Mouse (Mus musculus) frontal cortex, adult (tissue): ENCODE results near the gene Smad3.
A peak's percentile ranks its signal among the peaks of the same experiment; 100 is the strongest.

Experiments used
- ATAC-seq: cut with Nextera tagmentation; 2 replicates; pipeline ENCODE4 v1.9.2; 2017; ENCODE audit warnings: mild to moderate bottlenecking, moderate library complexity, mixed read lengths; ENCODE audit not compliant: low TSS enrichment

The Smad3 gene

DNA sequence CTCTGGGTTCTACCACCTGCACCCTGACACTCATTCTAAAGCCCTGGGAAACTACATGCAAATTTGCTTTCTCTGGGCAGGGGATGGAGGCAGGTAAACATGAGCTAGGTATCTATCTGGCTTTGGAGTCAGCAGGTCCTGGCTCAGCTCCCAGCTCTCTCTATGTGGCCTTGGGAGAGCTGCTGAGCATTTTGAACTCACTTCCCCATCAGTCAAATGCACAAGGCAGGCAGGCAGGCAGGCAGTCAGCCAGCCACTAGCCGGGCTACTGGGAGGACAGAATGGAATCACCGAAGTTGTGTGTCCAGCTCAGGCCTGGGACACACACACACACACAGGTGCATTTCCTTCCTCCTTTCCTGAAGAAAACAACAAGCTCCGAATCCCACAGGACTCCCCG lies 58.6 kb downstream of the Smad3 start:
- no peak for ATAC-seq

DNA sequence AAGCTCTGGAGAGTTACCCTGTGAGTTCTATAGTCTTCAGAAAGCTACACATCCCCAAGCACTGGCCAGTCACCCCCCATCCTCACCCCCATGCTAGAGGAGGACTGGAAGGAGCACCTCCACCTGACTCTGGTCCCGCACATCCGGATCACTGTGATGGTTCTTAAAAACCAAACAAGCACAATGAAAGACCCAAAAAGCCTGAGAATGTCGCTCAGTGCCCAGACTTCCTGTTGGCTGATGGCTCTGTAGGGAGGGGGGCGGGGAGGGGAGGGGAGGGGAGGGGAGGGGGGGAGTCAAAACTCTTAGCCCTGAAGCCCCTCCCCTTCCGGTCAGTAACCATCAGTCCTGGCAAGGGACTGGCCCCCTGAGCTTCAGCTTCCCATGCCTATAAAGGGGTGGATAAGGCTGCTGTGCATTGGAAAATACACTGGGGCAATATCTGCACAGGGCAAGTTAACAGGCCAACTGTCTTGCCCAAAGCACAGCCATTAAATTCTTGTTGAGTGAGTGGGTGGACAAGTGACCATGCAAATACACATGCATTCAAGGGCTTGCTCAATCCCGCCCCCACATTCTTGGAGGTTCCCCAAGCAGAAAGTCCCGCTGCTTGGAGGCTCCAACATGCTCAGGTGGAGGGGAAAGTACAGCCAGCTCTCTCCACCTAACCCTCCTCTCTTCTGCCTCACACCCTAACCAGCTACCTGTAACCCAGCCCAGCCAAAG lies 59.3 kb downstream of the Smad3 start:
- no peak for ATAC-seq

DNA sequence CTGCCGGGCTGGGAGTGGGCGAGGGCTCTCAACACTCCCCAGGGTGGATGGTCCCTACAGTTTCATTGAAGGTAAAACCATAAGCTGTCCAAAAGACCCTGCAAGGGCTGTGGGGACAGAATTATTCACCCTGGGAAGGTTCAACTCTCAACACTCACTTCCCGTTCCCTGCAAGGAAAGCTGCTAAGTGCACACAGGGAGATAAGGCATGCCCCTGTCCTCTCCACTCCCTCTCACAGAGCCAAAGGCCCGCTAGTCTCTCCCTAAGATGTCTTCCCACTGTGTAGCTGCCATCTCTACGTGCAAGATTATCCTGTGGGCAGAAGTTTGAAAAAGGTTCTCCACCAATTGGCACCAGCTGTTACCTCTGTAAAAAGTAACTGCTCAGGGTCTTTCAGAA lies 60.2 kb downstream of the Smad3 start:
- ATAC-seq: no peak

DNA sequence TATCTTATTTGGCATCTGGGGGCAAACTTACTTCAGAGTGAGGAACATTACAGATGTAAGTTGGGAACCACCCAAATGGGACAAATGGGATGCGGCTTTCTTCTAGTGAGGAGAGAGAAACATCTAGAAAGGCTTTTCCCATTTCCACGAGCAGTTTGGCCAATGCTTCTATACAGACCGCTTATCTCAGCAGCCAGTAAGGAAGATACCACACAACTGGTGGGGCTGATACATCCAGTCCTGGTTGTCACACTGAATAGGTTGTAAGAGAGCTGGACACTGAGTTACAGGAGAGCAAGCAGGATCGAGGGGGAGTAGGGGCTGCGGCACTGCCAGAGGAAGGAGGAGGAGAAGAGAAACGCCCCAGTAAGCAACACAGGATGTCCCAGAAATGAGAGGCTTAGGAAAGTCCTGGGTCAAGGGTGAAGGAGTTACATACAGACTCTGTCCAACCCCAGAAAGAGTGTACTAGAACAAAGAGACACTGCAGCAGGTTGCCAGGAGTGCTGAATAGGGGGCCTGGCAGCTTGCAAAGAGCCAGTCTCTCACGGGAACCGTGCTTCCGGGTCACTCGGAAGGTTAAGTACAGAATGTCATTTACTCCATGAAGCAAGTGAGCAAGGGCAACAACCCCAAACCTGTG lies 61.2 kb downstream of the Smad3 start:
- ATAC-seq: no peak

DNA sequence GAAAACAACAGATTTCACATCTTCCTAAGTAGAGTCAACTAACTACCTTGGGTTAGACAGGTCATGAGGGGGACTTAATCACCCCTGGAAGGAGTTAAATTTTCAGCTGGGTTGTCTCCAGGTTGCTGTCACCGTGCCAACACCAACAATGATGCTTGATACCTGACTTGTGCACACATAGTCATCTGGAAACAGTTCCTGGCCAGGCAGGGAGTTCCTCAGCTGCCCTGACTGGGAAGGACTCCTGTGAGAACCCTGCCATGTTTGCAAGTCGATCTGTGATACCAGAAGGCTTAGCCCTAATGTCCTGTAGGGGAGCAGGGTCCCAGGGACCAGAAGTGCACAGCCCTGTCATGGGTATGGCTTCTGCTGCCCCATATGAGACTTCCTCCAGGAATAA lies 65.8 kb downstream of the Smad3 start:
- no peak for ATAC-seq

DNA sequence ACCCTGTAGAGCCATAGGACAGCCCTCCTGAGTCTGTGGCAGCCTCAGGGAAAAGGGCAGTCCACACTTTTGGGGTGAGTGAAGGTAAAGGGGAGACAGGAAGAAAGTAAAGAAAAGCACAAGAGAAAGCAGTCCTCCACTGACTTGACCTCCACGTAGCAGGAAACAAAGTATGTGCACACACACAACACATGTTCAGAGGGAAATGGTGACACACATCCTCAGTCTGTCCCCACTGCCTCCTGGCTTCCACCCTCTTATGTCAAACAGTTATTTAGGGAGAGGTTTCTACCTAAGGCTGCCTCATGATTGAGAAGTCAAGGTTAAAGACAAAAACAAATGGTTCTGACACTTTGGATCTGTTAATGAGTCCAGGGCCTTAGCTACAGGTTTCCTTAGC lies 67.3 kb downstream of the Smad3 start:
- no peak for ATAC-seq

DNA sequence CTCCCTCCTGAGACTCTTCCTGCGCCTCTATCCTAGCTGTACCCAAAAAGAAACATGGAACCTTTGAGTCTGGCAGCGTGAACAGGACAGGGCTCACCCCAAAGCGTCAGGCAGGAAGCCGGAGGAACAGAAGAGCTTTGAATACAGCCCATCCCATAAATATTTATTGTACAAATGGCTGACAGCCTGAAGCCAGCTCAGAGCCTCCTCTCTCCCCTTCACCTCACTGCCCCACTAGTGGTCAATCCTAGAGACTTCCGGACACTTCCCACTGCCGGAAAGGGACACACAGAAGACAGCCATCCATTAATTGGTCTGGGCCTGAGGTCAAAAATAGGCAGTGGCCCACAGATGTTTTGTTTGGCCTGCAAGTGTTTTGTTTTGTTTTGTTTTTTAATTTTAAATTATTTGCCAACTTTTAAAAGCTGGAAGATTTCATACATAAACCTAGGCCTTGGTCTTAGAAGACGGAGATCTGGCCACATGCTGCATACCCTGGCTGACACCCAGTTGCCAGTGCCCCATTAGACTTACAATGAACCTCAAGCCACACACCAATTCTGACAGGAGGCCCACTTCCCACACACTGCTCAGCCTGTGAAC lies 70.3 kb downstream of the Smad3 start:
- ATAC-seq: no peak

DNA sequence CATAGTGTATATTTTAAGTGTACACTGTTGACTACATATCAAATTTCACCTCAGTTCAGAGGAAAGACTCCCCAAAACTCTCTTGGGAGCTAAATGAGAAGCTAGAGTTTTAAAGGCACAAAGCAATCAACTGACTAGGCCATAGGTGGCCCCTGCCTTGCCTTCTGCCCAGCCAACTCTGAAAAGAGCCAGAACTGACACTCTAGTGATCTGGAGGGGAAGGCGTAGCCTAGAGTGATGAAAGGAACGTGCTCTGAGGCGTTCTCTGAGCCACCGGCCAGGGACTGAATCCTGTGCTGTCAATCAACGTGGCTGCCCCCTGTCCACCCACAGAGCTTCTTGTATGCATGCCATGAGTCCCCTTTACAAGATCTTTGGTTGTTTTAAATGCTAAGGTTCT lies 72.4 kb downstream of the Smad3 start:
- no peak for ATAC-seq

DNA sequence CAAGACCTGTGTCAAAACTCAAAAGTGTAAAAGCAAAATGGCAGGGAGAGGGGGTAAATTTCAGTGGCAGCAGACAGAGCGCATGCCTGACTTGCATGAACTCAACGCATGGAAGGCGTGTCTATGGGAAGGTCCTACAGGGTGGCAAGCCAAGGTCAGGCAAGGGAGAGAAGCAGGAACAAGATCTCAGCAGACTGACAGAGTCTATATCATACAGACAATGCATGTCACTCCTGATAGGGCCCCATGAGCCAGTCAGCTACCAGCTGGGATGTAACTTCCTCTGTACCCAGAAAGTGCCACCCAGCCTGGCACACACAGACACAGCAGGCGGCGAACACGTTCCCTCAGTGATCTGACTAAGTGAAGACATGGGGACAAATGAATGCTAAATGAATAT lies 73.5 kb downstream of the Smad3 start:
- no peak for ATAC-seq

DNA sequence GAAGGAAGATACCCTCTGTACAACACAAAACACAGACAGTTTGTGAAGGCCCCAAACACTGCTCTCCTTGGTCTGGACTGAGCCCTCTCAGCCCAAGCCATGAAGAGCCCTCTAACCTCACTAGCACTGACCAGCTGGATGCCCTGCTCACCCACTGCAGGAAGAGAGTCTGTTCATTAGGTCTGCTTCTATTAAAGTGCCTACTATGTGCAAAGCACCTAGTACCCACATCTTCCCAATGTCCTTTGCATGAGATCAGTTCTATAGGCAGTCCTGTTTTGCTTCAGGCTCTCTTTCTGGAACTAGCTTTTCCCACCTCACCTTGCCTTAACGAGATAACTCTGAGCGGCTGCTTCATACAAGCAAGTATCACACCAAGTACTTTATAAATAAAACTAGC lies 74.9 kb downstream of the Smad3 start:
- no peak for ATAC-seq

DNA sequence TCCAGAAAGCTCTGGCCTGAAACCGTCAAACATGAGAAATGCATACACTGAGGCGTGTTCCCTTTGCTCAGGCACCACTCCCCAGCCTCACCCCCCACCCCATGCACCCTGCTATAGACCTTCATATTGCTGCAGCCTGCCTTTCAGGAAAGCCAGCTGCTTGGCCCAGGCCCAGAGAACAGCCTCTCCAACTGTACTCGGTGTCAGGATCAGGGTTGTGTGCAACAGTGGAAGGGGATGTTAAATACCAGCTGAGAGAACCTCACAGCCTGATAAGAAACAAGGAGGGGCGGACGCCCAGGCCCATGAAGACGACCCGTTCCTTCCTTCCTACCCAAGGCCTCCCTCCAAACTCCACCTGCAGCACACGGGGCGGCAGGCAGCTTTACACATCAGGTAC lies 75.5 kb downstream of the Smad3 start:
- no peak for ATAC-seq

DNA sequence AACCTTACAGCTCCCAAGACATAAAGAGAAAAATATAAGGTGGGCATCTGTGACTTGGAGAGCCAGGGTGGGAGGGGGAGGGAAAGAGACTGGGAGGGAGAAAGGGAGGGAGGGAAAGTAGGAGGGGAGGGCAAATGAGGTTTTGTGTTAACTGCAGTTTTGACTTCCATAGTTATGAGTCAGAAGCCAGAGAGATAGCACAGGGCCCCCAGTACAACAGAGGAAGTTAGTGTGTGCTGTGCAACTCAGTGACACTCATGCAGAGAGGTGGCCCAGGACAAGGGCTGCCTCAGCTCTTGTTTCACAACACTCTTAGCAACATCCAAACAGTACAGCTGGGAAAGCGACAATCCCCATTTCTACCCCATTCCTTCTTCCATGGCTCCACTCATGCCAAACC lies 79.7 kb downstream of the Smad3 start:
- ATAC-seq: peak; percentile 54; the same call in 1 of the 2 replicates

DNA sequence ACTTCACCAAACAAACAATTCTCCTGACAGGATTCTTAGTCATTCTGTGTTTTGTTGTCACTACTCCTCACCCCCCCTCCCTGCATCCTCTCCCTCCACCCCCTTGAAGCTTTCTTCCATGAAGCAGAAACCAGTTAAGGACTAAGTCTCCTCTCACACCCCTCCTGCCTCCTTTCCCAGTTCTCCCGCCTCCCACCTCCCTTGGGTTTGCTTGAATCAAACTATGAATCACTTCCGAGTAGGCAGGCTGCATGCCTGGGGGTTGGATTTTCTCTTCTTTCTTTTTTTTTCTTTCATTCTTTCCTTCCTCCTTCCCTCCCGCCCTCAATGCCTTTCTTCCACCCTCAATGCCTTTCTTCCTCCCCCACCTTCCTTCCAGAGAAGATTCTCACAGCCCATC lies 80.2 kb downstream of the Smad3 start:
- ATAC-seq: peak; percentile 93

DNA sequence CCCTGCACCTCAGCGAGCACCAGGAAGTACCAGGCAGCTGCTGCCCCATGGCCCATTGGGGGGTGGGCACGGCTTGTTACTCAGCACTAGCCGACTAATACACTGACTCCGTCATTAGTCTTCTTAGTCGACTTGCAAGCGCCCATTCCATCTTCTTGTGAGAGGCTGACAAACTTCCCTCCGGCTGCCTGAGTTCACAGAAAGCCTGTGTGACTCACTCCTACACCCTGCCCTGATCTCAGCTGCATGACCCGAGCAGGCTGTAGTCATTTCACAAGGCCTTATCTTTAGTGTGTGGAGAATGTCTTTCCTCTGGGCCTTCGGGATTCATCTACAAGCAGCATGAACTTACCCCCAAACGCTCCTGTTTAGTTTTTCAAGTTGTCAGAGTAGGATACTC lies 83.2 kb downstream of the Smad3 start:
- no peak for ATAC-seq

DNA sequence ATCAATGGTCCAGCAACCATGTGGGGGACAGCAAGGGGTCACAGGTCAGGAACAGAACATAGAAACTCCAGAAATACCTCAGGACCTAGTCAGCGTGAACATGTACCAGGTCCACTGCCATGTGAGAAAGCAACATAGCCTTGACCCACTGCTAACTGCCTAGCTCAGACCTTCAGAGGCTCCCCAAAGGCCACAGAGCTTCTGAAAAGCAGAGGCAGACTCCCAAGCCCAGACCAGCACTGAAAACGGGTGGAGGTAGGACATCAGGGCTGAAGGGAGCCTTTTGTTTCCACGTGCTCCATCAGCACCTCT lies 84.3 kb downstream of the Smad3 start:
- no peak for ATAC-seq

DNA sequence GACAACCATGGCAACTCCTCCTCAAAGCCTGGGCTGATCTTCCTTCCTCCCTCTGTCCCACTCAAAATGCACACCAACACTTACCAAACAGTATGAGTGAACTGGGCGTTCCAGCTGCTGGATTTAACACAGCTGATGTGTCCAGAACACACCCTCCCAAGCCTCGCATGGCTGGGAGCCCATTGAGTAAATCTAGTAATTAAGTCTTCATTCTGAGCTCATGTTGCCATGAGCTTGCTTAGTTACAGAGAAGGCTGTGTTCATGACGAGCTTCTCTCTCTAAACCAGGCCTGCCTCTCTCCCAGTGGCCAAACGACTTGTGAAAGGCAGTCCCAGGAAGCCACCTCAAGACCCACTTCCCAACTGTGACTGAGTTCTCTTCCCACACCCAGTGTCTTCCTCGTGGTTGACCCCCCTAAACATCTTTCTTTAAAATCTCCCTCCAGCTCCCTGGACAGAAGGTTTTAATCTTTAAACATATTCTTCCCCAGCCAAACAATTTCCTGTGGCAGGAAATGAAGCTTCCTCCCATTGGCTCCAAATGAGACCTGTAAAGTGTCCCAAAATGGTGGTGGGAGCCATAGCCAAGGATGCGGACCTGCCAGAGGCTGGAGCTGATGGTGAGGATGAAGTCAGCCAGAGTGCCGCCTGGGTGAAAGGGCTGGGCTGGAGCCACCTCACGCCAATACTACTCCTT lies 84.8 kb downstream of the Smad3 start:
- ATAC-seq: peak; percentile 55

DNA sequence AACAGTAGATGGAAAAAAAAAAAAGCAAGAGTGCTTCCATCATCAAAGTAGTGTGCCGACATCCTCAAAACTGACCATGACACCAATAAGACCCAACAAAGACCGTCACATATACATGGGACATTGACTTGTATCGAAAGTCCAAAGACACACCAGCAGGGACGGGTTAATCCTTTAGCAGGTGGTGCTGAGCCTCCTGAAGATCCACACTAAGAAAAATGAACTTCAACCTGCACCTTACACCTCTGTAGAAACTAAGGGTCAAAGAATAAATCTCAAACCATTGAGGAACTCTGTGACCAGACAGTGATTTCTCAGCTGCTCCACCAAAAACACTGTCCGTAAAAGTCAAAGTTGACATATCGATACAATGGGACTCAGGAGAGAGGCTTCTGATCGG lies 88.0 kb downstream of the Smad3 start:
- ATAC-seq: no peak

DNA sequence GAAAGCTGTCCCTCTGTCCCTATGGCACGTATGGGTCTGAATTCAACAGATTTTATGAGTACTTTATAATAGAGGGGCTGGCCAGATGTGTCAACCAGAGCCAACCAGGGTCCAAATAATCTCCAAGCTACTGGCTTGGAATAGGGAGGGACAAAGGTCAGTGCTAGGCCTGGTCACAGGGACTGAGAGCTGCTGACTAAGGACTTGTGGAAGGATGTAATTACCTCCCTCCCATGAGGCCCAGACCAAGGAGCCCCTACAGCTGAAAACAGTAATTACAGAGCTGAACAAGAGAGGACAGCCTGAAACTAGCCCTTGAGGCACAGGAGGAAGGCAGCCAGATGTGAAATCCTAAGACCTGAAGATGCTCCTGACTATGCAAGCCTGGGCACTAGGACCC lies 89.2 kb downstream of the Smad3 start:
- no peak for ATAC-seq

DNA sequence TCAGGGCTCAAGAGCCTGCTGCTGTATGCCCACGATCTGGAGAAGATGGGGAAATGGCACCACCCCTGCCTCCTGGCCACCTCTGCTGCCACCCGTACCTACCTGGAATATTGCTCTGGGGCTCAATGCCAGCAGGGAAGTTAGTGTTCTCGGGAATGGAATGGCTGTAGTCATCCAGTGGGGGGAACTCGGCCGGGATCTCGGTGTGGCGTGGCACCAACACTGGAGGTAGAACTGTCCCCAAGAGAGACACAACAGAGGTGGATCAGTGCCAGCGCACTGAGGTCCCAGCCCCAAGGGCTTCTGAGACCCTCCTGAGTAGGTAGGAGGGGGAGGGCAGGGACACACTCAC lies 90.4 kb downstream of the Smad3 start:
- ATAC-seq: no peak

DNA sequence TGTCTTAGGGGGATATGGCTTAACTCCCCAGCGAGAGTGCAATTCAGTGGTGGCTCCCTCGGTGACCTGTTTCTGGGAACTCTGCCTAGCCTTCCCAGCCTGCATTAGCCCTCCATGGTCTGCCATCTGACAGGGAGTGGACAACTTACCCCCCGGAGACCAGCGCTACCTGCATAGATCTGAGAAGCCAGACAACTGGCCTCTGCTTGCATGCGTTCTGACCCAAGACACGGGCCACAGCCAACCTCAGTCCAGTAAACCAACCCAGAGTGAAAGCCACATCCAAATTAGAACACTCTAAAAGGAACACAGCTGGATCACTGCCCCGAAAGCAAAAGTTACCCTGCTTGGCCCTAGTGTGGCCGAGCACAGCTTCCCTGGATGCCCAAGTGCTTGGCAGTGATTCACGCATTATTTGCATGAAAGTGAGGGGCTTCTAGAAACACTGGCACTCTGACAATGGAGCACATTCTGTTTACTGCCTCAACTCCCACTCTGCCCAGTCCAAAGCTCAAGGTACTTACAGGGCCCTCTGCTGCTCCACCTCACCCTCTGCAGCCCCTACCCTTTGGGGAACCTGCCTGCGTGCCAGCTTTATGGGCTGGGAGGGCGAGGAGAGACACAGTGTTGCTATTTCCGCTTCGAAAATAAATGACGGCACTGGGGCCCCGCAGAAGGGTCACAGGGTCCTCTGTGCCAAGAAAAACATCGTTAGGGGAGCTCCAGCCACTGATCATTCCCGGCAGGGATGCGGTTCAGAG lies 91.0 kb downstream of the Smad3 start:
- ATAC-seq: no peak

DNA sequence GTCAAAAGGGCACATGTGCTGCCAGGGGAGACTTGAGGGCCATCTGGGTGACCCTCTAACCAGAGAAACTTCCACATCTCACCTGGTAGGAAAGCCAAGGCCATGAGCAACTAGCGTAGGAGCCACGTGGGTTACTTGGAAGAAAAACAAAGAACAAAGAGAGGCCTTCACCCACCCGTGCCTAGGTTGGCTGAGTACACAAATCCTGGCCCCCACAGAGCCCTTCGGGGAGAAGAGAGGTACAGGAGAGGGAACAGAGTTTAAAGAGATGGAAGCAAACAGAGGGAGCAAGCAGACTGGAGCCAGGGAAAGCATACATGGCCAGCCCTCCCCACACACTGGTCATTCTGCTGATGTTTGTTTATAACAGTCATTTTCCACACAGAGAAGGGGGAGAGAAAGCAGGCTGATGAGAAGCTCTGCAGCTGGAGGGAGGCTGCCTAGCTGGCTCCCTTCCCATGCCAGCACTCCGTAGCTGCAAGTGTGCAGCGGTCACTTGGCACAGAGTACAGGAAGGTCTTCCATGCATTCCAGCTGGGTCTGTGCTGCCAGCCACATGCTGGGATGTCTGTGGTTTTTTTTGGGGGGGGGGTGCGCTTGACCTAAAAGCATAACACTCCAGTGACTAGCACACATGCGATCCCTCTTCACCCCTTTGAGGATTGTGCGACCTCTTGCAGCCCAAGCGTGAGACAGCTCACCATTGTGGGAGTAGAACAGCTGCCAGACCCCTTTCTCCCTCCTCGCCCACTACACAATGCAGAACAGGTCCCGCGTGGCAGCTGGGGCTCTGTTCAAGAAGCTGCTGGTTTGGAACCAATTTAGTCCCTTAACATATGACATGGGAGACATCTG lies 92.8 kb downstream of the Smad3 start:
- no peak for ATAC-seq
